Comparison of ENCODE assay signal across 37 mouse cellular contexts in the genomic region with DNA sequence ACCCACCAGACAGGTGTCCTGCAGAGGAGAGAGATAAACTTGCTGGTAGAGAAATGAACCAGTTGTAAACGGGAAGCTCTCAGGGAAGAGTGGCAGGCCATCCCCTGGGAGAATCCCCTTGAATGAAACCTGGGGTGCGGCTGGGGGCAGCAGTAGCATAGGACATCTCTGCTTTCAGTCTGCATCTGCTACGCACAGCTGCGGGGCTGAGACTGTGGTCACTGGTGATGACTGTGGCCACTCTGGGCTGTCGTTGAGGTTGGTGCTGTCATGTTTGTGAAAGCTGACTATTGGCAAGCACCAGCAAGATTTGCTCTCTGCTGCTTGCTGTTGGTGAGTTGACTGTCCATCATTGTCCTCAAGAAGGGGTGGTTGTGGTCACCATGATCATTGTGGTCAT. TPM values are rescaled to one million over a fixed set of nuclear protein-coding genes. Genes with fewer than 3 reads are reported as not detected.
A peak's percentile ranks its signal among the peaks of the same experiment; 100 is the strongest.
DNase-seq lines count a peak whose midpoint lies in the region; ATAC-seq and TF ChIP-seq lines count a peak whose summit lies in the region.
"Had no signal": no experiment of that assay in that cellular context is flagged by ENCODE, and none has a peak within 500 bp of the region (broad histone marks: within the 10 kb centered on the region; RNA-seq: fewer than 3 reads in every experiment).

No protein-coding gene starts in this region.

- DNase-seq in gastrocnemius, adult 2 months = no peak
- DNase-seq in gastrocnemius, postnatal 36 days = no peak
- no peak for DNase-seq in liver, postnatal 0 days
- DNase-seq in CH12.LX (ENCODE audit: extremely low read depth) = no peak
- DNase-seq in cerebellum, postnatal 4 days (ENCODE audit: low spot score in 2 of 2) = no peak
- DNase-seq in midbrain, embryonic 14.5 days = no peak
- DNase-seq: adrenal gland, postnatal 10 days; cerebellum, adult 11-12 months; cerebellum, adult 9-11 months; gastrocnemius, postnatal 14 days; heart, adult 18-20 months; heart, postnatal 4 days; kidney, adult 2 months; kidney, postnatal 36 days; lung, postnatal 36 days; right cerebral cortex, adult 18-20 months; thymus, adult 2 months; thymus, postnatal 36 days had no signal

- peaks cover 89% of the 10 kb centered on the region for H3K79me2 ChIP-seq in CH12.LX (replicated peaks; ENCODE audit: control insufficient read depth, extremely low read depth, insufficient read depth, poor library complexity, severe bottlenecking)

- no peak for TF ChIP-seq POLR2A in CH12.LX (IDR thresholded peaks at IDR 0.05; ENCODE audit: low read depth, low read length)

- dilution Hi-C loops in CH12.LX (cut with MboI; ENCODE audit: extremely low pct_ligation_motif_present, extremely low pct_unique_long_range_greater_than_20kb, low sequenced_read_pairs) = no loop called here

- no peak for ATAC-seq in liver, embryonic 12.5 days
- ATAC-seq in liver, postnatal 0 days = no peak
- no peak for ATAC-seq in liver, embryonic 16.5 days (ENCODE audit: low read depth)
- no peak for ATAC-seq in midbrain, embryonic 14.5 days (ENCODE audit: low FRiP score, low TSS enrichment)
- ATAC-seq: forebrain, embryonic 13.5 days; inflammation-experienced regulatory T-cells, adult 6 months; midbrain, embryonic 13.5 days; Patski had no signal

- H3K27me3 ChIP-seq in liver, embryonic 12.5 days (replicated peaks) = no peaks in the 10 kb centered on the region
- no peaks in the 10 kb centered on the region for H3K27me3 ChIP-seq in liver, postnatal 0 days (ENCODE audit: insufficient read depth, low read length)
- no peaks in the 10 kb centered on the region for H3K27me3 ChIP-seq in CH12.LX (replicated peaks)
- H3K27me3 ChIP-seq in liver, embryonic 16.5 days (ENCODE audit: control insufficient read depth, insufficient read depth, low read depth, low read length) = no peaks in the 10 kb centered on the region
- H3K27me3 ChIP-seq in midbrain, embryonic 14.5 days (ENCODE audit: control insufficient read depth, insufficient read depth, low read length) = no peaks in the 10 kb centered on the region
- H3K27me3 ChIP-seq: forebrain, embryonic 13.5 days; heart, embryonic 12.5 days; hindbrain, embryonic 15.5 days; limb, embryonic 12.5 days; midbrain, embryonic 13.5 days; Patski had no signal

- no peak for TF ChIP-seq EP300 in liver, postnatal 0 days (IDR thresholded peaks at IDR 0.05; ENCODE audit: low read depth)
- no peak for TF ChIP-seq EP300 in CH12.LX (IDR thresholded peaks at IDR 0.05; ENCODE audit: low read length)

- peak overlapping the region; percentile 33; the same call in 1 of the 2 replicates for H3K9ac ChIP-seq in liver, embryonic 12.5 days
- H3K9ac ChIP-seq in liver, postnatal 0 days (replicated peaks) = no peak overlapping the region
- no peak overlapping the region for H3K9ac ChIP-seq in CH12.LX (ENCODE audit: insufficient read depth, low read depth)
- H3K9ac ChIP-seq in liver, embryonic 16.5 days (ENCODE audit: low read depth, low read length) = peak overlapping the region; percentile 28; the same call in 1 of the 2 replicates
- no peak overlapping the region for H3K9ac ChIP-seq in midbrain, embryonic 14.5 days (replicated peaks; ENCODE audit: low read length)
- H3K9ac ChIP-seq: forebrain, embryonic 13.5 days; heart, embryonic 12.5 days; hindbrain, embryonic 15.5 days; limb, embryonic 12.5 days; liver, embryonic 14.5 days; midbrain, embryonic 13.5 days had no signal

- H3K36me3 ChIP-seq in liver, embryonic 12.5 days = peaks cover 100% of the 10 kb centered on the region
- peaks cover 72% of the 10 kb centered on the region for H3K36me3 ChIP-seq in liver, postnatal 0 days (replicated peaks; ENCODE audit: insufficient read depth, low read length)
- peaks cover 94 to 99% of the 10 kb centered on the region in 2 experiments for H3K36me3 ChIP-seq in CH12.LX (replicated peaks in 1 of 2; ENCODE audit: control insufficient read depth in 1 of 2, insufficient read depth in 1 of 2, low read length in 1 of 2)
- peaks cover 63% of the 10 kb centered on the region for H3K36me3 ChIP-seq in liver, embryonic 16.5 days (ENCODE audit: control insufficient read depth, insufficient read depth)
- peaks cover 80% of the 10 kb centered on the region for H3K36me3 ChIP-seq in midbrain, embryonic 14.5 days (ENCODE audit: control insufficient read depth, insufficient read depth, low read length)

- intact Hi-C loops in gastrocnemius, adult 2 months (cut with DNase I) = no loop called here
- intact Hi-C loops in gastrocnemius, postnatal 36 days (cut with DNase I) = no loop called here

- no peak overlapping the region for H3K4me3 ChIP-seq in gastrocnemius, adult 2 months
- H3K4me3 ChIP-seq in liver, embryonic 12.5 days = no peak overlapping the region
- H3K4me3 ChIP-seq in liver, postnatal 0 days (ENCODE audit: low read depth, low read length) = no peak overlapping the region
- no peak overlapping the region for H3K4me3 ChIP-seq in CH12.LX (replicated peaks in 1 of 3; ENCODE audit: low read depth in 2 of 3, low read length in 2 of 3, poor library complexity in 1 of 3)
- no peak overlapping the region for H3K4me3 ChIP-seq in liver, embryonic 16.5 days (ENCODE audit: low read depth, low read length)
- no peak overlapping the region for H3K4me3 ChIP-seq in midbrain, embryonic 14.5 days (replicated peaks; ENCODE audit: low read depth, low read length)
- H3K4me3 ChIP-seq: forebrain, embryonic 13.5 days; heart, embryonic 12.5 days; hindbrain, embryonic 15.5 days; limb, embryonic 12.5 days; midbrain, embryonic 13.5 days had no signal

- H3K9me3 ChIP-seq in liver, embryonic 12.5 days (replicated peaks) = no peaks in the 10 kb centered on the region
- no peaks in the 10 kb centered on the region for H3K9me3 ChIP-seq in liver, postnatal 0 days (ENCODE audit: low read length)
- no peaks in the 10 kb centered on the region for H3K9me3 ChIP-seq in CH12.LX (replicated peaks; ENCODE audit: low read length)
- H3K9me3 ChIP-seq in liver, embryonic 16.5 days (replicated peaks; ENCODE audit: control insufficient read depth, low read length) = no peaks in the 10 kb centered on the region
- no peaks in the 10 kb centered on the region for H3K9me3 ChIP-seq in midbrain, embryonic 14.5 days (ENCODE audit: control insufficient read depth, low read length)
- H3K9me3 ChIP-seq: forebrain, embryonic 13.5 days; G1E; heart, embryonic 12.5 days; hindbrain, embryonic 15.5 days; limb, embryonic 12.5 days; midbrain, embryonic 13.5 days had no signal

- peaks cover 87% of the 10 kb centered on the region for H3K4me1 ChIP-seq in liver, embryonic 12.5 days
- H3K4me1 ChIP-seq in liver, postnatal 0 days (ENCODE audit: insufficient read depth) = peaks cover 41% of the 10 kb centered on the region
- peaks cover 36 to 68% of the 10 kb centered on the region in 2 experiments for H3K4me1 ChIP-seq in CH12.LX (ENCODE audit: control insufficient read depth in 1 of 2, insufficient read depth in 2 of 2)
- peaks cover 51% of the 10 kb centered on the region for H3K4me1 ChIP-seq in liver, embryonic 16.5 days (ENCODE audit: control insufficient read depth, low read depth, low read length)
- H3K4me1 ChIP-seq in midbrain, embryonic 14.5 days (ENCODE audit: control insufficient read depth, insufficient read depth, low read length) = no peaks in the 10 kb centered on the region
- H3K4me1 ChIP-seq: forebrain, embryonic 13.5 days; hindbrain, embryonic 15.5 days; midbrain, embryonic 13.5 days had no signal

- TF ChIP-seq RAD21 in CH12.LX (IDR thresholded peaks at IDR 0.05; ENCODE audit: low read depth, low read length) = no peak

- no peak for TF ChIP-seq CTCF in gastrocnemius, adult 2 months (IDR thresholded peaks at IDR 0.05)
- TF ChIP-seq CTCF in liver, postnatal 0 days (IDR thresholded peaks at IDR 0.05; ENCODE audit: low read depth) = no peak
- no peak for TF ChIP-seq CTCF in CH12.LX (conservative IDR thresholded peaks at IDR 0.05 in 1 of 2, IDR thresholded peaks at IDR 0.05 in 1 of 2; ENCODE audit: low read depth in 2 of 2, low read length in 2 of 2)

- WGBS in liver, embryonic 12.5 days (ENCODE audit: insufficient replicate concordance) = 67% methylated on average over 5 of the region's 5 CpGs
- WGBS in liver, postnatal 0 days (ENCODE audit: insufficient replicate concordance) = 62% methylated on average over 5 of the region's 5 CpGs
- 58% methylated on average over 5 of the region's 5 CpGs for WGBS in liver, embryonic 16.5 days (ENCODE audit: insufficient replicate concordance)
- 89% methylated on average over 5 of the region's 5 CpGs for WGBS in midbrain, embryonic 14.5 days

- H3K4me2 ChIP-seq in liver, embryonic 12.5 days = peak overlapping the region; percentile 56
- no peak overlapping the region; the same call in 1 of the 2 replicates for H3K4me2 ChIP-seq in liver, postnatal 0 days (ENCODE audit: low read depth, low read length)
- H3K4me2 ChIP-seq in CH12.LX (ENCODE audit: insufficient read depth, low read depth, poor library complexity, severe bottlenecking) = no peak overlapping the region
- peak overlapping the region; percentile 44; the same call in 1 of the 2 replicates for H3K4me2 ChIP-seq in liver, embryonic 16.5 days (ENCODE audit: low read depth, low read length)
- H3K4me2 ChIP-seq in midbrain, embryonic 14.5 days (ENCODE audit: low read length) = no peak overlapping the region
- H3K4me2 ChIP-seq: forebrain, embryonic 13.5 days; heart, embryonic 12.5 days; hindbrain, embryonic 15.5 days; limb, embryonic 12.5 days; midbrain, embryonic 13.5 days had no signal

- in situ Hi-C loops in CH12.LX (cut with MboI; ENCODE audit: low pct_ligation_motif_present, low pct_unique_long_range_greater_than_20kb, low sequenced_read_pairs) = no loop called here

- 0 out of 2 replicates have a peak overlapping the region, but pooled peaks have one; percentile 62 for H3K27ac ChIP-seq in gastrocnemius, adult 2 months
- peak overlapping the region; percentile 79 for H3K27ac ChIP-seq in liver, embryonic 12.5 days
- H3K27ac ChIP-seq in liver, postnatal 0 days (ENCODE audit: low read depth) = no peak overlapping the region
- H3K27ac ChIP-seq in CH12.LX (ENCODE audit: insufficient read depth, low read depth) = peak overlapping the region; percentile 13; the same call in 1 of the 2 replicates
- H3K27ac ChIP-seq in liver, embryonic 16.5 days (ENCODE audit: low read length) = no peak overlapping the region
- no peak overlapping the region for H3K27ac ChIP-seq in midbrain, embryonic 14.5 days (replicated peaks; ENCODE audit: low read depth, low read length)
- H3K27ac ChIP-seq: forebrain, embryonic 13.5 days; hindbrain, embryonic 15.5 days; limb, embryonic 12.5 days; liver, embryonic 14.5 days; midbrain, embryonic 13.5 days had no signal

RNA-seq across cellular contexts. Expression of a gene that starts 13.0 kb away (rescaled TPM):
- total RNA-seq in gastrocnemius, adult 2 months (2021) = 10 to 100 TPM; 56.8 to 60.3 TPM
- total RNA-seq in gastrocnemius, postnatal 36 days (2021) = 10 to 100 TPM; 47.3 to 55.3 TPM
- 172 and 174 TPM in 2 replicates for polyA plus RNA-seq in liver, embryonic 12.5 days (2016; fragmentation: Nextera tagmentation; extraction: Ambion mirVana)
- polyA plus RNA-seq in liver, postnatal 0 days (2015; fragmentation: Nextera tagmentation; extraction: Ambion mirVana) = 45.9 and 52.5 TPM in 2 replicates
- total RNA-seq in CH12.LX (2012; rRNA removed) = 189 and 226 TPM in 2 replicates
- total RNA-seq in CH12.LX (2014; rRNA removed) = 338 and 351 TPM in 2 replicates
- 288 and 301 TPM in 2 replicates for polyA plus RNA-seq in CH12.LX (2012; ENCODE audit: insufficient read length, low read depth)
- polyA plus RNA-seq in liver, embryonic 16.5 days (2015; fragmentation: Nextera tagmentation; extraction: Ambion mirVana) = 65.6 and 74.1 TPM in 2 replicates
- polyA plus RNA-seq in midbrain, embryonic 14.5 days (2014; fragmentation: Nextera tagmentation; extraction: Ambion mirVana) = 77.9 and 112 TPM in 2 replicates

RNA-seq across cellular contexts. Expression of a gene that starts 45.0 kb away (rescaled TPM):
- total RNA-seq in gastrocnemius, adult 2 months (2021) = not detected
- not detected for total RNA-seq in gastrocnemius, postnatal 36 days (2021)
- polyA plus RNA-seq in liver, embryonic 12.5 days (2016; fragmentation: Nextera tagmentation; extraction: Ambion mirVana) = not detected in 2 replicates
- not detected in 2 replicates for polyA plus RNA-seq in liver, postnatal 0 days (2015; fragmentation: Nextera tagmentation; extraction: Ambion mirVana)
- total RNA-seq in CH12.LX (2012; rRNA removed) (not detected in 2 replicates), CH12.LX (2014; rRNA removed) (not detected in 2 replicates)
- polyA plus RNA-seq in CH12.LX (2012; ENCODE audit: insufficient read length, low read depth) = not detected in 2 replicates
- 0.19 TPM in 1 of 2 replicates, not detected in the other for polyA plus RNA-seq in liver, embryonic 16.5 days (2015; fragmentation: Nextera tagmentation; extraction: Ambion mirVana)
- not detected in 2 replicates for polyA plus RNA-seq in midbrain, embryonic 14.5 days (2014; fragmentation: Nextera tagmentation; extraction: Ambion mirVana)
- total RNA-seq: adrenal gland, postnatal 10 days; gastrocnemius, postnatal 14 days; heart, postnatal 4 days; left cerebral cortex, postnatal 25 days; monocyte, adult 5-6 weeks had no signal
- polyA plus RNA-seq: cortical plate, adult 2 months; forebrain, embryonic 13.5 days; G1E; heart, embryonic 12.5 days; hindbrain, embryonic 15.5 days; inflammation-experienced regulatory T-cells, adult 6 months; kidney, embryonic 16.5 days; limb, embryonic 12.5 days; liver, embryonic 14.5 days; lung, embryonic 16.5 days; midbrain, embryonic 13.5 days; Patski had no signal

RNA-seq across cellular contexts. Expression of a gene that starts 53.3 kb away (rescaled TPM):
- not detected for total RNA-seq in gastrocnemius, adult 2 months (2021)
- under 1 TPM in 1 of 2 experiments, not detected in 1; 0.03 TPM for total RNA-seq in gastrocnemius, postnatal 36 days (2021)
- not detected in 2 replicates for polyA plus RNA-seq in liver, embryonic 12.5 days (2016; fragmentation: Nextera tagmentation; extraction: Ambion mirVana)
- not detected in 2 replicates for polyA plus RNA-seq in liver, postnatal 0 days (2015; fragmentation: Nextera tagmentation; extraction: Ambion mirVana)
- not detected in 2 replicates for total RNA-seq in CH12.LX (2012; rRNA removed)
- not detected in 2 replicates for total RNA-seq in CH12.LX (2014; rRNA removed)
- polyA plus RNA-seq in CH12.LX (2012; ENCODE audit: insufficient read length, low read depth) = not detected in 2 replicates
- polyA plus RNA-seq in liver, embryonic 16.5 days (2015; fragmentation: Nextera tagmentation; extraction: Ambion mirVana) = not detected in 2 replicates
- polyA plus RNA-seq in midbrain, embryonic 14.5 days (2014; fragmentation: Nextera tagmentation; extraction: Ambion mirVana) = not detected in 2 replicates
- total RNA-seq: heart, adult 18-20 months; left cerebral cortex, postnatal 25 days; megakaryocyte-erythroid progenitor cell, adult 5-6 weeks; monocyte, adult 5-6 weeks had no signal
- polyA plus RNA-seq: forebrain, embryonic 13.5 days; heart, embryonic 12.5 days; heart, postnatal 0 days; hindbrain, embryonic 15.5 days; inflammation-experienced regulatory T-cells, adult 6 months; kidney, embryonic 16.5 days; lung, embryonic 16.5 days; Patski; spleen, adult 2 months had no signal

Comparison
In these comparisons a context has a peak if more than half of its experiments do, and no peak if none do; other contexts are left out.
1. H3K27ac ChIP-seq: peak in gastrocnemius, adult 2 months (single experiment), liver, embryonic 12.5 days (single experiment) and CH12.LX (single experiment); none in liver, postnatal 0 days (single experiment), liver, embryonic 16.5 days (single experiment) and midbrain, embryonic 14.5 days (single experiment).
2. H3K4me2 ChIP-seq: peak in liver, embryonic 12.5 days (single experiment) and liver, embryonic 16.5 days (single experiment); none in liver, postnatal 0 days (single experiment), CH12.LX (single experiment) and midbrain, embryonic 14.5 days (single experiment).
3. H3K9ac ChIP-seq: peak in liver, embryonic 12.5 days (single experiment) and liver, embryonic 16.5 days (single experiment); none in liver, postnatal 0 days (single experiment), CH12.LX (single experiment) and midbrain, embryonic 14.5 days (single experiment).